Mouse (Mus musculus): ENCODE measurements around the gene Serpina16.

- TF ChIP-seq CTCF (IDR thresholded peaks at IDR 0.05; ENCODE audit: low read depth), result no peak
- TF ChIP-seq EP300 (IDR thresholded peaks at IDR 0.05; ENCODE audit: low read depth), result no peak
Measured at GRCm38 (mm10) chr12:103683775-103684174, 7.8 kb upstream of the Serpina16 start.
